Mouse (Mus musculus): ENCODE measurements around the gene Eml4.

DNA sequence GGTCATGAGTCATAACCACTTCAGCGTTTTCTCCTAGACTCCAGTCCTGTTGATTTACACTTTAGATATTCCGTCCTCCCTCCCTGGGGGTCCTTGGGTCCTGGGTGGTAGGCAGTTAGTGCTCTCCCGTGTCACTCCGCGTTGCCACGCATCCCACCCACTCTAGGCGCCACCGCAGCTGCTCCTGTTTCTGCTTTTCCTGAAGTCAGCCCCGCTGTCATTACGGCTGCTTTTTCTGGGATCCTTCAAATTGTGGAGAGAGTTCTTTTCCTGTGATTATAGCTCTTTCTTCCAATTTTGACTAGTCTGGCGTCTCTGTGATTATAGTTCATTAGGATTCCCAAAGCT is 26.5 kb upstream of the Eml4 start:
- TF ChIP-seq MAX (IDR thresholded peaks at IDR 0.05; ENCODE audit: low read depth), result no peak
- no peak for TF ChIP-seq POLR2A (IDR thresholded peaks at IDR 0.05; ENCODE audit: insufficient read length, low read depth)
- TF ChIP-seq E2F4 (IDR thresholded peaks at IDR 0.05; ENCODE audit: insufficient read depth), result no peak
- peak in 1 of 3 experiments; percentile 2 for TF ChIP-seq MYOG (IDR thresholded peaks at IDR 0.05; ENCODE audit: control insufficient read depth in 1 of 3, insufficient read depth in 1 of 3, insufficient read length in 2 of 3, low read depth in 2 of 3)
